Mouse (Mus musculus) embryonic facial prominence, embryonic 13.5 days (tissue): Measurements from ENCODE around the gene Speer4f1. TPM values are rescaled to one million over a fixed set of nuclear protein-coding genes. Genes with fewer than 3 reads are reported as not detected.
"Not testable (repeated sequence)": the region's sequence is repeated elsewhere in the genome, so short reads cannot be mapped to it uniquely, and the experiment has no call there.

ENCODE experiments used
- ATAC-seq: fragments of 200-750 bp; cut with Nextera tagmentation; 2 replicates; pipeline ENCODE4 v1.8.0; 2017; ENCODE audit warnings: low read depth; ENCODE audit not compliant: insufficient number of reproducible peaks, insufficient read depth, low FRiP score, low TSS enrichment
- H3K27ac ChIP-seq: fragments of 300-500 bp; sonication (generic); 2 replicates; pipeline ENCODE4 v1.5.1; 2015; ENCODE audit warnings: moderate library complexity, mild to moderate bottlenecking, inconsistent platforms
- H3K27me3 ChIP-seq: fragments of 300-500 bp; sonication (generic); 2 replicates; pipeline ENCODE4 v1.6.1; 2015; ENCODE audit warnings: mild to moderate bottlenecking, inconsistent platforms
- H3K36me3 ChIP-seq: fragments of 300-500 bp; sonication (generic); 2 replicates; pipeline ENCODE4 v1.6.1; 2015; ENCODE audit warnings: mild to moderate bottlenecking, inconsistent platforms
- H3K4me1 ChIP-seq: fragments of 300-500 bp; sonication (generic); 2 replicates; pipeline ENCODE4 v1.6.1; 2015; ENCODE audit warnings: inconsistent platforms
- H3K4me2 ChIP-seq: fragments of 300-500 bp; sonication (generic); 2 replicates; pipeline ENCODE4 v1.6.1; 2015; ENCODE audit warnings: moderate library complexity, mild to moderate bottlenecking, inconsistent platforms
- H3K4me3 ChIP-seq: fragments of 300-500 bp; sonication (generic); 2 replicates; pipeline ENCODE4 v1.5.1; 2015; ENCODE audit warnings: mild to moderate bottlenecking, inconsistent platforms
- H3K9ac ChIP-seq: fragments of 300-500 bp; sonication (generic); 2 replicates; pipeline ENCODE4 v1.6.1; 2015; ENCODE audit warnings: mild to moderate bottlenecking, inconsistent platforms
- H3K9me3 ChIP-seq: fragments of 300-500 bp; sonication (generic); 2 replicates; pipeline ENCODE4 v1.6.1; 2016; ENCODE audit warnings: inconsistent platforms
- WGBS: fragments of 180-500 bp; shearing (Covaris S2); methylation state at CpG from one replicate; pipeline ENCODE4 v1.1.7; 2015; ENCODE audit warnings: mixed read lengths; 5-methylcytosine and 5-hydroxymethylcytosine counted together
- polyA plus RNA-seq: library from polyadenylated mRNA; unstranded; fragments of >200 nt; fragmentation: Nextera tagmentation; extraction: Ambion mirVana; gene quantifications from 2 replicates; pipeline ENCODE4 v1.2.1, GENCODE M21; 2015

The Speer4f1 gene
- not detected in 2 replicates for polyA plus RNA-seq

- H3K4me2 ChIP-seq, H3K36me3 ChIP-seq, H3K27me3 ChIP-seq, H3K4me1 ChIP-seq, ATAC-seq, H3K4me3 ChIP-seq, H3K9me3 ChIP-seq, H3K27ac ChIP-seq, H3K9ac ChIP-seq: not testable (repeated sequence)
- WGBS: 80% methylated on average over 1 of the region's 1 CpGs
Observed at GRCm38 (mm10) chr5:17475798-17476197, at the start of gene Speer4f1. Speer4f1 (plus strand) TSS chr5:17476098.

- H3K36me3 ChIP-seq: no peaks in the 10 kb centered on the region
- whole genome bisulfite sequencing: 79% methylated on average over 1 of the region's 1 CpGs
- no peak for ATAC-seq
- H3K9me3 ChIP-seq: no peaks in the 10 kb centered on the region
- H3K4me3 ChIP-seq: no peak overlapping the region
- no peaks in the 10 kb centered on the region for H3K4me1 ChIP-seq
- no peak overlapping the region for H3K27ac ChIP-seq
- no peaks in the 10 kb centered on the region for H3K27me3 ChIP-seq
- H3K9ac ChIP-seq: no peak overlapping the region
- H3K4me2 ChIP-seq: no peak overlapping the region
Observed at GRCm38 (mm10) chr5:17426930-17427329, 49.0 kb upstream of the Speer4f1 start.

GRCm38 (mm10) chr5:17434721-17435120 lies 41.2 kb upstream of the Speer4f1 start:
- Histone ChIP-seq H3K4me3 (no peak overlapping the region), H3K27ac (no peak overlapping the region), H3K36me3 (no peaks in the 10 kb centered on the region), H3K9ac (no peak overlapping the region), H3K4me2 (no peak overlapping the region), H3K4me1 (no peaks in the 10 kb centered on the region), H3K27me3 (no peaks in the 10 kb centered on the region), H3K9me3 (no peaks in the 10 kb centered on the region)
- whole genome bisulfite sequencing: 73% methylated on average over 3 of the region's 3 CpGs
- ATAC-seq: no peak

- no peaks in the 10 kb centered on the region for H3K36me3 ChIP-seq
- WGBS: 34% methylated on average over 2 of the region's 2 CpGs
- no peak overlapping the region for H3K27ac ChIP-seq
- ATAC-seq: no peak
- H3K9me3 ChIP-seq: no peaks in the 10 kb centered on the region
- H3K9ac ChIP-seq: no peak overlapping the region
- H3K27me3 ChIP-seq: no peaks in the 10 kb centered on the region
- H3K4me2 ChIP-seq: no peak overlapping the region
- no peaks in the 10 kb centered on the region for H3K4me1 ChIP-seq
- H3K4me3 ChIP-seq: no peak overlapping the region
Observed at GRCm38 (mm10) chr5:17436209-17436608, 39.7 kb upstream of the Speer4f1 start.

- Histone ChIP-seq H3K4me3 (no peak overlapping the region), H3K4me1 (no peaks in the 10 kb centered on the region), H3K9ac (no peak overlapping the region), H3K27ac (no peak overlapping the region), H3K9me3 (no peaks in the 10 kb centered on the region), H3K36me3 (no peaks in the 10 kb centered on the region), H3K4me2 (no peak overlapping the region), H3K27me3 (no peaks in the 10 kb centered on the region)
- no peak for ATAC-seq
Observed at GRCm38 (mm10) chr5:17439487-17440102, 36.3 kb upstream of the Speer4f1 start.

DNA sequence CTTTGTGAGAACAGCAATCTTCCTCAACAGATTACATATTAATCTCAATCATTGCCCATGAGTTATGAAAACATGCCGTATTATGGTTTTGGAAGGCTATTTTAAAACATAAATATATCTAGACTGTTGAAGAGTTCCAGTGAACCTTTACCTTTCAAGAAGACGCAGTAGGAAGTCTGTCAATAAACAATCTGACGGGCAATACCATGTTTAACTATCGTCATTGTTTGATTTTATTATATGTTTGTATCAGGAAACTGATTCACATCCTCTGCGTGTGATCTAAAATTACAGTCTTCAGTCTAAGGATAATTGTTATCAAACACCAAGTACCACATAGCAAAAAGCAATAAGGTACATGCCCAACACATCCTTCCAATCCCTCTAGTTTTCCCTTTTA lies 21.8 kb upstream of the Speer4f1 start:
- no peak for ATAC-seq
- no peaks in the 10 kb centered on the region for H3K27me3 ChIP-seq
- H3K36me3 ChIP-seq: no peaks in the 10 kb centered on the region
- no peak overlapping the region for H3K4me3 ChIP-seq
- no peaks in the 10 kb centered on the region for H3K4me1 ChIP-seq
- no peak overlapping the region for H3K27ac ChIP-seq
- no peak overlapping the region for H3K9ac ChIP-seq
- WGBS: 90% methylated on average over 5 of the region's 5 CpGs
- no peaks in the 10 kb centered on the region for H3K9me3 ChIP-seq
- no peak overlapping the region for H3K4me2 ChIP-seq

GRCm38 (mm10) chr5:17454952-17455586 lies 20.8 kb upstream of the Speer4f1 start:
- H3K9ac ChIP-seq: no peak overlapping the region
- H3K36me3 ChIP-seq: no peaks in the 10 kb centered on the region
- H3K4me3 ChIP-seq: no peak overlapping the region
- no peak overlapping the region for H3K27ac ChIP-seq
- WGBS: 44% methylated on average over 6 of the region's 6 CpGs
- no peaks in the 10 kb centered on the region for H3K4me1 ChIP-seq
- H3K9me3 ChIP-seq: no peaks in the 10 kb centered on the region
- no peak overlapping the region for H3K4me2 ChIP-seq
- H3K27me3 ChIP-seq: no peaks in the 10 kb centered on the region
- ATAC-seq: no peak

DNA sequence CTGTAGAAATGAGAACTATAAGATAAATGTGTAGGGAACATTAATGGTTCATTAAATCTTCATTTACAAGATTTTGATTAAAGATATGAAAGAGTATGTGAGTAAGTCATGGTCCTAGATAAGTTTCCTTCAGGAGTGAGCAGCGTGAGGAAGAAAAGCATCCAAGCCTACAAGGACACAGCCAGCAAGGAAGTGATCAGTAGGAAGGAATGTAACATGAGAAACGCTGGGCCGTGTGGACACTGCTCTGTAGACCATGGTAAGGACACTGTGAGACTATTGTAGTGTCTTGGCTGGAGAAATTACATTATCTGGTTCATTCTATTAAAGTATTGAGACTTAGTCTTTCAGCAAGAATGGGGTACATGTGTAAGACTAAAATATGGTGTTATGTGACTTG lies 19.2 kb upstream of the Speer4f1 start:
- H3K4me2 ChIP-seq: no peak overlapping the region

GRCm38 (mm10) chr5:17468120-17468519 lies 7.8 kb upstream of the Speer4f1 start:
- not testable (repeated sequence) for H3K4me1 ChIP-seq, H3K4me3 ChIP-seq, H3K4me2 ChIP-seq, H3K36me3 ChIP-seq, ATAC-seq, H3K9ac ChIP-seq, H3K9me3 ChIP-seq, H3K27me3 ChIP-seq, H3K27ac ChIP-seq
- 66% methylated on average over 4 of the region's 4 CpGs for WGBS

More for the DNA sequence above, 19.2 kb upstream of the Speer4f1 start:
- H3K27me3 ChIP-seq: no peaks in the 10 kb centered on the region
- no peak overlapping the region for H3K9ac ChIP-seq
- ATAC-seq: no peak
- H3K4me1 ChIP-seq: no peaks in the 10 kb centered on the region
- no peaks in the 10 kb centered on the region for H3K36me3 ChIP-seq
- H3K9me3 ChIP-seq: no peaks in the 10 kb centered on the region
- H3K4me3 ChIP-seq: no peak overlapping the region
- H3K27ac ChIP-seq: no peak overlapping the region
- WGBS: 51% methylated on average over 3 of the region's 3 CpGs

DNA sequence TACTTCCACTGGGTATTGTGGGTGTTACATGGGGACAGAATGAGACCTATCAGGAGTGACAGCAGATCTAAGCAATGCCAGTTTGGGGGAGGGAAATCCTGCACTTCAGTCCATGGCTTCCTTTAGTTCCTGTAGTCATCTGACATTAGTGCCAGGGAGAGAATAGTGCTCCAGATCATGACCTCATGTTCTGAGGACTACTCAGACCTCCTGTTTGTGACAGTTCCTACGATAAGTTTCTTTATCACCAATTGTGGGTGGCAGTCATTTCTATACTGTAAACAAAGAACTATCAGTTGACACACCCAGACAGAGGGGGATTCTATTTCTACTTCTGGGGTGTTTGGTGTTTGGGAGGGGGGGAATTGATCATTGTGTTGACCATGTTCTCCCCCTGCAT lies 578 bp downstream of the Speer4f1 start:
- Histone ChIP-seq H3K4me2 (no peak overlapping the region), H3K9ac (no peak overlapping the region), H3K36me3 (no peaks in the 10 kb centered on the region), H3K4me3 (no peak overlapping the region), H3K4me1 (no peaks in the 10 kb centered on the region), H3K27me3 (no peaks in the 10 kb centered on the region), H3K9me3 (no peaks in the 10 kb centered on the region), H3K27ac (no peak overlapping the region)
- ATAC-seq: no peak
- 74% methylated on average over 1 of the region's 1 CpGs for WGBS

- Histone ChIP-seq H3K4me2 (no peak overlapping the region), H3K4me3 (no peak overlapping the region), H3K9ac (no peak overlapping the region), H3K27ac (no peak overlapping the region), H3K27me3 (no peaks in the 10 kb centered on the region), H3K4me1 (peaks cover 6% of the 10 kb centered on the region; the same call in 1 of the 2 replicates), H3K9me3 (no peaks in the 10 kb centered on the region), H3K36me3 (no peaks in the 10 kb centered on the region)
- WGBS: 33% methylated on average over 1 of the region's 1 CpGs
- ATAC-seq: no peak
Observed at GRCm38 (mm10) chr5:17489894-17490293, 14.0 kb downstream of the Speer4f1 start.

DNA sequence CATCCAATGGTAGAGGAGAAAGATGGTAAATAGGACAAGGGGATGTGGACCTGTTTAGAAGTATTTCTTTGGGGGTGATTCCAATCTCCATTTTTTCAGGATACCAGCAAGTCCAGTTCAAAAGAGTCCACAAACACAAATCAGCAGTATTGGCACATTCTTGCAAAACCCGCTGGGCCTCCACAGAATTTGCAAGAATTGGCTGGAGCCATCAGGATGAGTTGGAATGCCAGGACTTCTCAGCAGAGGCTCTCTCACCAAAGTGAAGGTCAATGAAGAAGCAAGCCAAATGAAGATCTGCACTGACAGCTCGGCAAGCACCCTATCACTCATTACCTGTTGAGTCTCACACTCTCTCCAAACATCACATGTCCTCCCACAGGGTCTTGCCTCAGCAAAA lies 19.7 kb downstream of the Speer4f1 start:
- Histone ChIP-seq H3K4me2 (no peak overlapping the region), H3K9ac (no peak overlapping the region), H3K27ac (no peak overlapping the region), H3K9me3 (no peaks in the 10 kb centered on the region), H3K4me1 (0 out of 2 replicates have a peak, but pooled peaks cover 3% of the 10 kb centered on the region), H3K36me3 (no peaks in the 10 kb centered on the region), H3K4me3 (no peak overlapping the region), H3K27me3 (no peaks in the 10 kb centered on the region)
- WGBS: 91% methylated on average over 2 of the region's 2 CpGs
- no peak for ATAC-seq
